Mouse (Mus musculus) cerebellum, adult 11 months (tissue): ENCODE results near the gene Cald1.

Experiments used
- DNase-seq: peaks from one replicate; pipeline ENCODE4 v3.0.0; 2022

Cald1 gene

GRCm38 (mm10) chr6:34674416-34674815 lies 76.1 kb downstream of the Cald1 start:
- DNase-seq: no peak

GRCm38 (mm10) chr6:34674897-34675296 lies 76.6 kb downstream of the Cald1 start:
- DNase-seq: no peak

DNA sequence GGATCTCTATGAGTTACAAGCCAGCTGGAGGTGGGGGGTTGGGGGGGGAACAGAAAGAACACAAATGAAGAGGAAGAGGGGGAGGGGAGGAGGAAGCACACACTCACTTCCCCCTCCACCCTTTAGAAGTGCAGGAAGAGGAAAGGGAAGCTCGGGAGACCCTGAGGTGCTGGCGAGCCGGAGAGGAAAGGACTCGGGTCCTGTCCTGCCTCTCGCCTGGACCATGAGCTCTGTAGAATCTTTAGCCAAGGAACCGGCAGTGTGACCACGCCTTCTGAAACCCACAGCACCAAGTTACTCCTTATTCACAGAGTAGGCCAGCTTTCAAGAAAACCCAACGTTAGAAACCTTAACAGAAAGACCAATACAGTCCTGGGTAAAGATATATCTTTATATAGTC lies 83.8 kb downstream of the Cald1 start:
- DNase-seq: no peak

DNA sequence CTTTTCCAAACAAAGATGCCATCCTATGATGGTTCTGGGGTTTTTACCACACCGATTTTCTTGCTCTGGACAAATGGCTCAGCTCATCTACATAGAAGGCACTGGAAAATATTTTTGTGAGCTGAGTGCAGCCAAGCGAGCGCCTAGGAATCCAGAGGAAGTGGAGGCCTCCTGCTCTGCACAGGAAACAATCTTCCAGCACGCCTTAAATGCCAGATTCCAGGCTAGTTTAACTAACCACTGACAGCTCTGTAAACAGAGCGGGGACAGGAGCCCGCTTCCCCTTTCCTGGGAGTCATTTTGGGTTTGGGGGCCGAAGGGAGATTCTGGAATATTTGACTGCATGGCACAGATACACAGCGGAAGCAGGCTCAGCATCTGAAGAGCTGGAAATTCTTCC lies 86.6 kb downstream of the Cald1 start:
- no peak for DNase-seq

DNA sequence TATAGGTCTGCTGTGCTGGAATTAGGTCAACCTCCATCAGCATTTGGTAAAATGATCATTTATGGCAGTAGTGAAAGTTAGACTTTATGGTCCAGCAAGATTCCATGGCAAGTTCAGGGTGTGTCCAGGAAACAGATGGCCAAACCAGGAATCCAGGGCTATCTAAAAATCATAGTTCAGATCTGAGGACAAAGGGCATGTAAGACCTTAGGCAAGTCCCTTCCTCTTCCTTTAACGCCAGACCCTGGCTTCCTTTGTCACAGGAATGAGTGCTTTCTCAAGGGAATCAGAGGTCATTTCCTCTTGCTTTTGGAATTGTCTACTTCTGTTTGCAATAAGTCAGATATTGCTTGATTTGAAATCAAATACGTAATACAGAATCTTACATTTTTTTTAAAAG lies 90.7 kb downstream of the Cald1 start:
- no peak for DNase-seq

DNA sequence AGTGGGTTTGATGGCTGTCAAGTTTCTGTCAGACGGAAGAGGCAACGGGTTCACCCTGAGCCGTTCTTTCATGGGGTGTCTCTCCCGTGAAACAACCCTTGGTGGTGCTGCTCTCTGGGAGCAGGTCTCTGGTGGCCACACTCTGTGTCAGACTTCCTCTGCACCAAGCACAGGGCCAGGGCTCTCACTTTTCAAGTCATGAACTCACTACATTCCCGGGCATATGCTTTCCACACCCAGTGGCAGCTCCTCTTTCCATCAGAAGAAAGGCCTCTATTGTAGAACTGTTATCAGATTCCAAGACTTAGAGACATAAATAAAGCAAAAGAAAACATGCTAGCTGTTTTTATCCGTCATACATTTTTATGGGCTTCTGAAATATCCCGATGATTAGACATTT lies 93.1 kb downstream of the Cald1 start:
- DNase-seq: no peak

DNA sequence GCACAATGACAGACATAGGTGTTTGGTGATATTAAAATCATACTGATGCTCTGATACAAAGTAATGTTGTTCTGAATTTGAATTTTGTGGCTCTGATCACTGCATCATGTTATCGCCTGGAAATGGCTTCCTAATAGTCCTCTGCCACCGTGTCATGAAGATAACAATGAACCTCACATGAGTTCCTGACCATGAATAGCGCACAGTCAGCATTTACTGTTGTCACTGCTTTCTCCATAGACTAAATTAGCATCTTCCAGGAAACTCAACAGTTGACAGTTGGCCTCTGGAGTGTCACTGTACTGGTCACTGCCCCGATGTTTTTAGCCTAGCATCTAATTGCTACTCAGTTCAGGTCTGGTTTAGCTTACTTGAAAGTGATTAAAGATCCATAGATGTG lies 95.8 kb downstream of the Cald1 start:
- DNase-seq: no peak

DNA sequence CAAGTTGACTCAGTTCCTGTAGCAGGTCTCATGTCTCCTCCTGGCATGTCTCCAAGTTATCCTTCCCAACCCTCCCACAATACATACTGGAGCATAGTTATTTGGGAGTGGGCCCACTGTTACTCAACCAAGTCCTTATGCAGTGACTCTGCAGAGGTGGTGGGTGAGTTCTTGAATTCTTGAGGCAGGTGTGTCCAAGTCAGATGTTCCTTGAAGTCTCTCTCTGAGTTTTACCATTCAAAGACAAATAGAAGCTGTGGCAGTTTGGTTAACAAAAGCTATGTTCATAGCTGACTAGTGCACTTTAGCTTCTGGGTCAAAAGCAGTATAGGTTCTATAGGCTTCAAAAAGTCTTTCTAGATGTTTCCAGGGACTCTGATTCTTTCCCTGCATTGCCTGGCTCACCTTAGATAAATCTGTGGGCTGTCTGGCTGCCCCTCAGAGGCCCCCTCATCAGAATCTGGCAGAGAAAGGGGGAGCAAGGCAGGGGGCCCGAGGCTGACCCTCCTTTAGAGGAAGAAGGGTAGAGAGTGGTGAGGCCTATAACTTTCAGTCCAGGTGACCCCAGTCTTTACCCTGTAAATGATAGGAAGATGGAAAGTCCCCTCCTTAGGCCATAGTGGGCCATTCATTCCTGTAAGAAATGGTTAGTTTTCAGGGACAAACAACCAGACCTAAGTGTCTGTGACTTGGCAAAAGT lies 105.3 kb downstream of the Cald1 start:
- DNase-seq: no peak

GRCm38 (mm10) chr6:34707521-34707920 lies 109.2 kb downstream of the Cald1 start:
- DNase-seq: no peak

DNA sequence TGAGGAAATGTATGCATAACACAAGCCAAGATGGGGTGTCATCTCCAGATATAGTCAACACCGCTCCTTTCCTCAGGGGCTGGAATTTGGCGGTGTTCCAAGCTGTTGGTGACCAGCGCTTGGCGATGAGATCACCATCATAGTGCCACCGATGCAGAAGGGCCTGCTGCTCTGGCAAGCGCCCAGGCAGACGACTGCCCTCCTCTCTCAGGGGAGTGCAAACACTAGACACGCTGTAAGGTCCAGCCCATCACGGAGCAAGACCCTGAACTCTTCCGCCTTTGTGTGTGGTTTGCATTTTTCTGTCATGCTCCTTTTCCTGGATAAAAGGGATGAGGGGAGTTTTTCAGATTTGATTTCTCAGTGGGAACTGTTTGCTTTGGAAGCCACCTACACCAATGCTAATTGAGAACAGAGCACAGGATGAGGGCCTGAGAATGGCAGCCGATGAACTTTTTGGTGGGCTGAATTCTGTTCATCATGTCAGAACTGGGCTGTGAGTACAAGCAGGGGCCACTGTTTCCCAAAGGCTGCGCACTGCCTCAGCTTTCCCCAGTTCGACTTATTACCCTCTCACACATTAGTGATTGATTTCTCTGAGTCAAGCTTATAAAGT lies 110.5 kb downstream of the Cald1 start:
- peak; percentile 55 for DNase-seq

DNA sequence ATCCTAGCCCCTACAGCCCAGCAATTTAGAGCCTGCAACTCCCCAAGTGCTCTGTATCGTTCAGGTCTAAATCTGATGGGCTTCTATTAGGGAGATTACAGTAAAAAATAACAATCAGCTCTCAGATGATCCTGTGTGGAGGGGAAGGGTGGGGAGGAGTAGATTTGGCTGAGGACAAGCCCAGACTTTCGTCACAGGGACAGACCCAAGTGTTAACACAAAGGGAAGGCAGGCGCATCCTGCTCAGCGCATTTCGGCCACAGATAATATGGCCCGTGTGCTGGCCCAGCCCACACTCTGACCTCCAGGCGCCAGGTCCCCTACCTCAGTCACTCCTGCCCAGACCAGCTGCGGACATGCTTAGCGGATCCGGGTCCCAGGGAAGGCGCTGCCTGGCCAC lies 111.0 kb downstream of the Cald1 start:
- peak; percentile 66 for DNase-seq

DNA sequence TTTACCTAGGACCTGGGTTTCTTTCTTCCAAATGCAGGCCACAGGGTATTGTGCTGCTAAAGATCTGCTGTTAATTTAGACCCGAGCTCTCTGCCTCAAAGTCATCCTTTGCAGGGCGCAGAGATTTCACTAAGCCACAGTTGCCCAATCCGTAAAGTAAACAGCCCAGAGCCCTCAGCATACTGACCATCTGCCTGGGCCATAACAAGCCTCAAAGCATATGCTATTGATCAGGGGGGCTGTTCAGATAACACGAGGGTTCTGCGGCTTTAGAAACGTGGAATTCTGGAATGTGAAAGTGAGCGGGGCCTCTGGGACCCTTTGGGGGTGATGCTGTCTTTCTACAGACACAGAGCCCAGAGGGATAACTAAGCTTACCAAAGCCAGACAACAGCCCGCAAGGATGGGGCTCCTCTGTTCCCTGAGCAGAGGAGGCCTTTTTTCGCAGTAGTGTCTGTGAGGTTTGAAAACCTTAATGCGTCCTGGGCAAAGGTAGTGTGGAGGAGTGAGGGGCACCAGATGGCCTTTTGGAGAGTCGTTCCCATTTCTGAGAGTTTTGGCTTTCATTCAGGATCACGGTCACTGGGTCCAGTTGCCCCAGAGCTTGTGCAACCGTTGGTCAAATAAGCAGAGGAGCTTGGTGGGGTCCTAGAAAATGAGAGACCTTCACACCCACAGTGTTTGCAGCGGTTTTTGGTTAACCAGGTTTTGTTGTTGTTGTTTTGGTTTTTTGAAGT lies 111.8 kb downstream of the Cald1 start:
- DNase-seq: no peak

DNA sequence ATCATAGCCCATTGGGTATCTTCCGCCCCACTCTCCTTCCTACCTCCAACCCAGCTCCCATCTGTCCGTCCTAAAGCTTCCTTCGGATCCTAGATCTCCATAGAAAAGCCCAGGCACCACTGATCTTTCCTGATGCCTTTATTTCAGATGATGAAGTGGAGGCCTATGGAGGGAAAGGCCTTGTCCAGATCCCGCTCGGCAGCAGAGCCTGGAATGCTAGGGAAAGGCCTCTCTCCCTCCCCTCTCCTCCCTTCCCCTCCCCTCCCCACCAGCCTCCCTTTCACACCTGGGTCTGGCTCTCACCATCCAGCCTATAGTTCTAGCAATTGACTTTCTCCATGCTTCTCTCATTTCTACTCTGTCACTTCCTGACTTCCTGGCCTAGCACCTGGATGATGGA lies 112.5 kb downstream of the Cald1 start:
- no peak for DNase-seq

DNA sequence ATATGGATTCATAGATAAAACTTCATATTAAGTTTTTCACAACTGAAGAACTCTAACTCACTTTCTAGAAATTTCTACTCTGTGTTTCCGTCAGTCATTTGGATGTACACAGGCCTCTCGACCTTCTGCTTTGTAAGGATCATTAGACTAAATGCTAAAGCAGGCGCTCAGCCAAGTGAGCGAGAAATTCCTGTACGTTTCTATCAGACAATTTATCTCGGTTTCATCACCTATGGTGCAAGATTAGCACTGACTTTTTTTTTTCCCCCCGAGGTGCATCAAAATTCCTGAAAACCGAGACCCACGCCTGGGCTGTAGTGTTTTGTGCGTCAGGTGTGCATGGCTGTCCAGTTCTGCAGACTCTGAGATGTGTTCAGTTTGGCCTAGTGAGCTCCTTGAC lies 113.3 kb downstream of the Cald1 start:
- DNase-seq: no peak

DNA sequence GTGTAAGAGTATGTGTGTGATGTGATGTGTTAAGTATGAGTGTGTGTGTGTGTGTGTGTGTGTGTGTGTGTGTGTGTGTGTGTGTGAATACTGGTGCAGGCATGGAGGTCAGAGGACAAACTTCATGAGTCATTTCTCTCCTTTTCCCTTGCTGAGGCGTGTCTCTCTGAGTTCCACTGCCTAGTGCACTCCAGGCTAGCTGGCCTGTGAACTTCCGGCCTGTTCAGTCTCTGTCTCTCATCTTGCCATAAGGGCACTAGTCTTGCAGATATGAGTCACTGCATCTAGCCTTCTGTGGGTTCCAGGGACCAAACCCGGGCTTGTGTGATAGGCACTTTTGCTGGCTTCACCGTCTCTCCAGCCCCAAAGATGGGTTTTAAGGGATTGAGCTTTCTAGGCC lies 114.9 kb downstream of the Cald1 start:
- no peak for DNase-seq

- no peak for DNase-seq
These were observed 115.5 kb downstream of the Cald1 start for GRCm38 (mm10) chr6:34713777-34714176.

DNA sequence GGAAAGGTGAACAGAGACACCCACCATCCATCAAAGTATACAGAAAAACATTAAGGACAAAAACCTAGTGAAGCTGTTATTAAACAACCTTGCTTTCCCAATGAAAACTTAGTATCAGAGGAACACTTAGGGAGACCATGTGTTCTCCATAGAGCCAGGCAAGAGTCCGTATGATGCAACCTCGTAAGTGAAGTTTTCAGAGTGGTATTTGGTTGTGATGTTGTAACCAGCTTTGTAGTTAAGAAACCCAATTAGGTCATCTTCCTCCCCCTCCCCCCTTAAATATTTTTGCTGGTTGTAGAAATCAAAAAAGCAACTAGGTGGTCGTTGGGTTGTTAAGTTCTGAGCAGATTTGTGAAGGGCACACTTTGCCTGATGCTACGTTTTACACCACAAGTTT lies 116.3 kb downstream of the Cald1 start:
- DNase-seq: no peak

DNA sequence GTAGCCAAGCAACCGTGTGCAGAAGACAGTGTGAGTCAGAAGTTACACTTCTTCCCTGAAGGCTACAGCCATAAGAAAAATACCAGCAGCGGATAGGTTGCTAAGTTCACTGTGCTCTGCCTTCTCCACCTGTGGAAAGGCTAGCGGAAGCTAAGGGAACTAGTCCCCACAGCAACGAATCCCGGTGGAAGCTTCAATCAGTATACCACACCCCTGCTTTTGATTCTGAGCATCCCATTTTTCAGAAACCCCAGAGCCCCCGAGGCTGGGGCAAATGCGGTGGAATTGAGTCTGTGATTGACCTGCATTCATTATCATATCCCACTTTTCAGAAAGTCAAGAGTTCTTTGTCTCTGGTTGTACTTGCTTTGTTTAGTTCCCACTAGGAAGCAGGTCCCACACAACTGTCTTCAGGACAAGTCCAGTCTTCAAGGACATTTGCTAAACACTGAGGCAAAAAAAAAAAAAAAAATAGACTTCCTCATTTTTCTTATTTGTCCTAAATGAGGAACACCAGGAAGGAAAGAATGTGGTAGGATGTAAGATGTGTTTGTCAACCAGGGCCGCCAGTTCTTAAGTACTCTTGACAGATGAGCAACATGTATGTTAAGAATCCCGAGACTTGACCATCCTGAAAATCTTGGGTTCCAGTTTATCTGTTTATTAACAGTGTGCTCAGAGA lies 118.0 kb downstream of the Cald1 start:
- no peak for DNase-seq

DNA sequence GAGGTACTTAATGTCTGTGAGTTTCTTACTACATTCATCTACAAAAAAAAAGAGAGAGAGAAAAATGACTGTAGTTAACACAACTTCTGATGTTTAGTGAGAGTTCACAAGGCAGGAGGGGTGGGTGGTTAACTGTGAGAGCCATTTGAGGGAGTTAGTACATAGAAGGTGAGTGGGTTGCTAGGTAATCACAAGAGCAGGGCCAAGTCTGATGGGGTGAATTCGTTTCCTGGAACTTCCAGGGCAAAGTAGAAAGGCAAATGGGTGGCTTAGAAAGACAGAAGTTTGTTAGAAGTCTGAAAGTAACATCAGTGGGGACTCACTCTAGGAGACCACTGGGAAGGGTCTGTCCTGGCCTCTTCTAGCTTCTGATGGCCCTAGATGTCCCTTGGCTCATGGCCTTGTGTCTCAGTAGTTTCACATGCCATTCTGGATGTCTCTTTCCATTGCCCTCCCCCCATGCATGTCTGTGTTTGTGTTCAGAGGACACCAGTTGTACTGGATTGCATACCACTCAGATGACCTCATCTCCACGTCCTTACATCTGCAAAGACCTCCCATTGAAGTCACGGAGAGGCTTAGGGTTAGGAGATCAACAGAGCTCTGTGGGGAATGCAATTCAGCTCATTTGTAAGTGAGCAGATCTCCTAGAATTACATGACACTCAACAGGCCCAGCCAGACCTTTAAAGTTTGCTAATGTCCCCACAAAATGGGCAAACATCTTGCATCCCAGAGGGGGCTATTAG lies 118.8 kb downstream of the Cald1 start:
- no peak for DNase-seq

DNA sequence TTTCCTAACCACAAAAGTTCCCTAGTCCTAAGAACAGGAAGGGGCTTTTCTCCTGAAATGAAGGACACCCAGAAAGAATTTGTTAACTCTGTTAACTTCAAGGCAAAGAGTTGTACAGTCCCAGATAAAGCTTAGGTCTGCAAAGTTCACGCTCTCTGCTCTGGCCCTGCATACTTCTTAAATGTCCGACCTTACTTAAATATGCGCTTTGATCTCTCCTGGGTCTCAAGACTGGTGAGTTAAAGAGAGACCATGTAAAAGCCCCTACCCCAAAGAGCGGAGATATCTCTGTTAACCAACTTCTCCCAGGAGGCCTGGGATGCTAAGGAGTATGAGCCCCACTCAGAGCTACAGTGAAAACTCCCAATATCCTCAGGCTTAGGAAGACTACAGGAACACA lies 119.4 kb downstream of the Cald1 start:
- no peak for DNase-seq

- DNase-seq: no peak
These were observed 120.9 kb downstream of the Cald1 start for GRCm38 (mm10) chr6:34719141-34719680.

- DNase-seq: no peak
These were observed 122.1 kb downstream of the Cald1 start for GRCm38 (mm10) chr6:34720447-34720846.

DNA sequence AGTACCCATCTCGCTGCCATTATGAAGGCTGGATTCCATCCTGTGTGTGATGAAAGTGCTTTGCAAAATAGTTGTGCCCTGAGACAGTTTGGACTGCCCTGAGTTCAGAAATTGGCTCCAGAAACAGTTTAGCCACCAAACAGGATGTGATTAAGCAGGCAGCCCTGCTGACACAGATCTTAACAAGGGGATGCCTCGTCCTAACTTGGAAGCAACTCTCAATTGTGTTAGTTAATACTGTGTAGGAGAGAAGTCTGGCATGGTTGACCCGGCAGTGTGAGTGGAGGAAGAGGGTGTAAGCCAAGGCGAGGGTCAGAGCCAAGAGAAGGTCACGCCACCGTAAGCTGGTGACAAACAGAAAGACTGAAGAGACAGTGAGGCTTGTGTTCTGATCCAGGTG lies 123.4 kb downstream of the Cald1 start:
- DNase-seq: no peak
